Mouse (Mus musculus) lung, postnatal 36 days (tissue): ENCODE measurements around the gene Mrps27.

Experiments
- DNase-seq: peaks from one replicate; pipeline ENCODE4 v3.0.0; 2022; ENCODE audit warnings: mixed read lengths

The Mrps27 gene

GRCm38 (mm10) chr13:99352758-99353489, 8.3 kb downstream of the Mrps27 start:
- DNase-seq = peak; percentile 97

- no peak for DNase-seq
Observed at GRCm38 (mm10) chr13:99353490-99353851, 8.9 kb downstream of the Mrps27 start.

GRCm38 (mm10) chr13:99355072-99355471, 10.5 kb downstream of the Mrps27 start:
- no peak for DNase-seq

- DNase-seq = no peak
Observed at GRCm38 (mm10) chr13:99355861-99356260, 11.3 kb downstream of the Mrps27 start.

- DNase-seq = no peak
Observed at GRCm38 (mm10) chr13:99356428-99357265, 12.1 kb downstream of the Mrps27 start.

- no peak for DNase-seq
Observed at GRCm38 (mm10) chr13:99358921-99359320, 14.3 kb downstream of the Mrps27 start.

- no peak for DNase-seq
Observed at GRCm38 (mm10) chr13:99363866-99364265, 19.3 kb downstream of the Mrps27 start.

- no peak for DNase-seq
Observed at GRCm38 (mm10) chr13:99366422-99367175, 22.0 kb downstream of the Mrps27 start.

- no peak for DNase-seq
Observed at GRCm38 (mm10) chr13:99367554-99368174, 23.1 kb downstream of the Mrps27 start.

- no peak for DNase-seq
Observed at GRCm38 (mm10) chr13:99369103-99369502, 24.5 kb downstream of the Mrps27 start.

- DNase-seq = no peak
Observed at GRCm38 (mm10) chr13:99371285-99371684, 26.7 kb downstream of the Mrps27 start.

GRCm38 (mm10) chr13:99373684-99374083, 29.1 kb downstream of the Mrps27 start:
- no peak for DNase-seq

GRCm38 (mm10) chr13:99374191-99374590, 29.6 kb downstream of the Mrps27 start:
- no peak for DNase-seq

- peak; percentile 88 for DNase-seq
Observed at GRCm38 (mm10) chr13:99375550-99375949, 31.0 kb downstream of the Mrps27 start.

GRCm38 (mm10) chr13:99377055-99377454, 32.5 kb downstream of the Mrps27 start:
- no peak for DNase-seq

GRCm38 (mm10) chr13:99378223-99378622, 33.6 kb downstream of the Mrps27 start:
- DNase-seq = no peak

- no peak for DNase-seq
Observed at GRCm38 (mm10) chr13:99382373-99382772, 37.8 kb downstream of the Mrps27 start.

- peak; percentile 58 for DNase-seq
Observed at GRCm38 (mm10) chr13:99384555-99385203, 40.1 kb downstream of the Mrps27 start.

- DNase-seq = no peak
Observed at GRCm38 (mm10) chr13:99385911-99386310, 41.3 kb downstream of the Mrps27 start.

GRCm38 (mm10) chr13:99386341-99386740, 41.8 kb downstream of the Mrps27 start:
- DNase-seq = no peak

- DNase-seq = no peak
Observed at GRCm38 (mm10) chr13:99387901-99388811, 43.6 kb downstream of the Mrps27 start.
